Mouse (Mus musculus): Measurements from ENCODE around the gene Nphp3.
A peak's percentile ranks its signal among the peaks of the same experiment; 100 is the strongest.

Gene Nphp3

GRCm38 (mm10) chr9:104001921-104002859 is at the start of gene Nphp3:
Gene Nphp3, plus strand, starts transcription at chr9:104002544.
- peak; percentile 99 for DNase-seq (ENCODE audit: low spot score)

GRCm38 (mm10) chr9:103958722-103959121 is 43.6 kb upstream of the Nphp3 start:
- no peak for DNase-seq (ENCODE audit: low spot score)

GRCm38 (mm10) chr9:103959989-103960388 is 42.4 kb upstream of the Nphp3 start:
- no peak for DNase-seq (ENCODE audit: low spot score)

GRCm38 (mm10) chr9:103996496-103996895 is 5.8 kb upstream of the Nphp3 start:
- DNase-seq (ENCODE audit: low spot score) = peak; percentile 54

GRCm38 (mm10) chr9:104000601-104001000 is 1.7 kb upstream of the Nphp3 start:
- DNase-seq (ENCODE audit: low spot score) = no peak

- DNase-seq (ENCODE audit: low spot score) = peak; percentile 55
Observed at GRCm38 (mm10) chr9:104002913-104003330, 578 bp downstream of the Nphp3 start.

- no peak for DNase-seq (ENCODE audit: low spot score)
Observed at GRCm38 (mm10) chr9:104014526-104014925, 12.2 kb downstream of the Nphp3 start.

GRCm38 (mm10) chr9:104021026-104021425 is 18.7 kb downstream of the Nphp3 start:
- no peak for DNase-seq (ENCODE audit: low spot score)

GRCm38 (mm10) chr9:104027186-104027585 is 24.8 kb downstream of the Nphp3 start:
- DNase-seq (ENCODE audit: low spot score) = no peak

- no peak for DNase-seq (ENCODE audit: low spot score)
Observed at GRCm38 (mm10) chr9:104029861-104030260, 27.5 kb downstream of the Nphp3 start.

GRCm38 (mm10) chr9:104034231-104034630 is 31.9 kb downstream of the Nphp3 start:
- no peak for DNase-seq (ENCODE audit: low spot score)

- DNase-seq (ENCODE audit: low spot score) = no peak
Observed at GRCm38 (mm10) chr9:104034718-104035117, 32.4 kb downstream of the Nphp3 start.

- DNase-seq (ENCODE audit: low spot score) = peak; percentile 71
Observed at GRCm38 (mm10) chr9:104035261-104036015, 33.1 kb downstream of the Nphp3 start.

- DNase-seq (ENCODE audit: low spot score) = no peak
Observed at GRCm38 (mm10) chr9:104038266-104038665, 35.9 kb downstream of the Nphp3 start.

GRCm38 (mm10) chr9:104039031-104039695 is 36.8 kb downstream of the Nphp3 start:
- DNase-seq (ENCODE audit: low spot score) = no peak

- DNase-seq (ENCODE audit: low spot score) = no peak
Observed at GRCm38 (mm10) chr9:104039742-104040141, 37.4 kb downstream of the Nphp3 start.

- DNase-seq (ENCODE audit: low spot score) = no peak
Observed at GRCm38 (mm10) chr9:104040362-104040761, 38.0 kb downstream of the Nphp3 start, which contains the start of gene Gm28305. Gene Gm28305, plus strand, starts transcription at chr9:104040662.

GRCm38 (mm10) chr9:104043676-104044075 is 41.3 kb downstream of the Nphp3 start:
- DNase-seq (ENCODE audit: low spot score) = no peak

- DNase-seq (ENCODE audit: low spot score) = no peak
Observed at GRCm38 (mm10) chr9:104051028-104051427, 48.7 kb downstream of the Nphp3 start.

GRCm38 (mm10) chr9:104062430-104063243 is 60.3 kb downstream of the Nphp3 start, which contains the start of gene Uba5:
Gene Uba5, minus strand, starts transcription at chr9:104063134.
- DNase-seq (ENCODE audit: low spot score) = peak; percentile 6

GRCm38 (mm10) chr9:104063244-104063961 is 61.1 kb downstream of the Nphp3 start, which contains the start of gene Acad11:
Gene Acad11, plus strand, starts transcription at chr9:104063377.
- peak; percentile 74 for DNase-seq (ENCODE audit: low spot score)
